Mouse (Mus musculus): Measurements from ENCODE around the gene Lmf2.

Lmf2 gene

GRCm38 (mm10) chr15:89316146-89316545, 39.3 kb downstream of the Lmf2 start:
- DNase-seq (ENCODE audit: low spot score in 2 of 2): no peak

GRCm38 (mm10) chr15:89315190-89315731, 40.2 kb downstream of the Lmf2 start, which contains the start of gene Sbf1:
TSS of gene Sbf1 (minus strand) at chr15:89315311.
- peak; percentile 95 to 96 for DNase-seq (ENCODE audit: low spot score in 2 of 2)

GRCm38 (mm10) chr15:89314511-89315189, 40.8 kb downstream of the Lmf2 start:
- DNase-seq (ENCODE audit: low spot score in 2 of 2): no peak

- no peak for DNase-seq (ENCODE audit: low spot score in 2 of 2)
Observed at GRCm38 (mm10) chr15:89314107-89314506, 41.4 kb downstream of the Lmf2 start.

GRCm38 (mm10) chr15:89313359-89313758, 42.1 kb downstream of the Lmf2 start:
- DNase-seq (ENCODE audit: low spot score in 2 of 2): no peak

GRCm38 (mm10) chr15:89309962-89310498, 45.4 kb downstream of the Lmf2 start:
- no peak for DNase-seq (ENCODE audit: low spot score in 2 of 2)

- no peak for DNase-seq (ENCODE audit: low spot score in 2 of 2)
Observed at GRCm38 (mm10) chr15:89308406-89309139, 46.9 kb downstream of the Lmf2 start.

- no peak for DNase-seq (ENCODE audit: low spot score in 2 of 2)
Observed at GRCm38 (mm10) chr15:89307461-89307860, 48.0 kb downstream of the Lmf2 start.

GRCm38 (mm10) chr15:89305966-89306365, 49.5 kb downstream of the Lmf2 start:
- no peak for DNase-seq (ENCODE audit: low spot score in 2 of 2)
